ENCODE assay signal across 10 mouse cellular contexts in the genomic region with DNA sequence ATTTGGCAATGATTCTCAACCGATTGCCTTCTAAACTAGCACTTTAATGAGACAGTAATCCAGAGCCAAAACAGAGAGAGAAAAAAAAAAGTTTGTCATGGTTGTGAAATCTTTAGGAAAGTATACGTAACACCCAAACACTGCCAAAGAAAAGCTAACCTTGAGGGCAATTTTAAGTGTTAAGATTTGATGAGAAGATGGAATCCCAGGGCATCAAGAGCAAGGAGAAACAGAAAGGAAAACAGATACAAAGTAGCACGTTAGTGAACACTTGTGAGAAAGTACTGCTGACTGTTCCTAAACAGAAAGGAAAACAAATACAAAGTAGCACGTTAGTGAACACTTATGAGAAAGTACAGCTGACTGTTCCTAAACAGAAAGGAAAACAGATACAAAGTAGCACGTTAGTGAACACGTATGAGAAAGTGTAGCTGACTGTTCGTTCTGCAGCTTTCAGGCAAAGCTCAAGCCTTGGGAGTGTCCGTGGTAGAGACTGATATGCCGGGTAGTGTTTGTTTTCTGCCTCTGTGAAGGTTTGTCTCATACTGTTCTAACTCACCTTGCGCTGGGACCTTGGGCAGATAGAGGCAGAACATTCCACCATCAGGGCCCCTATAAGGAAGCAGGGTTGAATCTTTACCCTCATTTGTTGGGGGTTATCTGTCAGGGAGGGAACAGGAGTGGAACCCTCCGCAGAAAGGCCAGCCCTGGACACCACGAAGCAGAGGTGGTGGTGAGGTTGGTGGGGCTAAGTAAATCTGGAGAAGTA.
DNase-seq lines count a peak whose midpoint lies in the region; ATAC-seq lines count a peak whose summit lies in the region.
"Had no signal": no experiment of that assay in that cellular context is flagged by ENCODE, and none has a peak within 500 bp of the region (broad histone marks: within the 10 kb centered on the region; RNA-seq: fewer than 3 reads in every experiment).

No protein-coding gene starts in this region.

- peaks cover 6% of the 10 kb centered on the region; the same call in 1 of the 2 replicates for H3K4me1 ChIP-seq in heart, embryonic 12.5 days (replicated peaks)
- H3K4me1 ChIP-seq in kidney, embryonic 16.5 days (ENCODE audit: insufficient read depth, low read length): peaks cover 12% of the 10 kb centered on the region
- peaks cover 15% of the 10 kb centered on the region for H3K4me1 ChIP-seq in megakaryocyte, embryonic 14.5 days

- H3K4me3 ChIP-seq in heart, embryonic 12.5 days: peak overlapping the region; percentile 31
- H3K4me3 ChIP-seq in kidney, embryonic 16.5 days (ENCODE audit: low read length): peak overlapping the region; percentile 79
- peak overlapping the region; percentile 92 for H3K4me3 ChIP-seq in megakaryocyte, embryonic 14.5 days (replicated peaks)

- no peak for ATAC-seq in heart, embryonic 12.5 days (ENCODE audit: insufficient number of reproducible peaks, low FRiP score)
- no peak for ATAC-seq in kidney, embryonic 16.5 days (ENCODE audit: low FRiP score, low TSS enrichment)

- H3K4me2 ChIP-seq in heart, embryonic 12.5 days: peak overlapping the region; percentile 75
- H3K4me2 ChIP-seq in kidney, embryonic 16.5 days (replicated peaks; ENCODE audit: low read depth, low read length): peak overlapping the region; percentile 71

- no peaks in the 10 kb centered on the region for H3K36me3 ChIP-seq in heart, embryonic 12.5 days
- no peaks in the 10 kb centered on the region for H3K36me3 ChIP-seq in kidney, embryonic 16.5 days (ENCODE audit: insufficient read depth, low read length)
- H3K36me3 ChIP-seq in megakaryocyte, embryonic 14.5 days (replicated peaks; ENCODE audit: low read length): no peaks in the 10 kb centered on the region
- H3K36me3 ChIP-seq: G1E; midbrain, embryonic 12.5 days had no signal

- peak overlapping the region; percentile 56; the same call in 1 of the 2 replicates for H3K9ac ChIP-seq in heart, embryonic 12.5 days
- peak overlapping the region; percentile 43 for H3K9ac ChIP-seq in kidney, embryonic 16.5 days (replicated peaks; ENCODE audit: low read length)

- DNase-seq in gastrocnemius, adult 18-20 months (ENCODE audit: low spot score): peak; percentile 2
- DNase-seq in gastrocnemius, postnatal 4 days (ENCODE audit: low spot score in 2 of 2): no peak
- peak; percentile 29 to 84 for DNase-seq in adrenal gland, adult (ENCODE audit: inconsistent age in 2 of 2, low spot score in 1 of 2)
- DNase-seq in urinary bladder, postnatal 25 days (ENCODE audit: low spot score): peak; percentile 10
- DNase-seq in right cerebral cortex, adult 2 months (ENCODE audit: low spot score in 2 of 2): no peak

- 46% methylated on average over 12 of the region's 12 CpGs for WGBS in heart, embryonic 12.5 days
- WGBS in kidney, embryonic 16.5 days: 42% methylated on average over 12 of the region's 12 CpGs

- no peaks in the 10 kb centered on the region for H3K9me3 ChIP-seq in heart, embryonic 12.5 days (replicated peaks)
- H3K9me3 ChIP-seq in kidney, embryonic 16.5 days (ENCODE audit: low read length): no peaks in the 10 kb centered on the region
- no peaks in the 10 kb centered on the region for H3K9me3 ChIP-seq in megakaryocyte, embryonic 14.5 days
- H3K9me3 ChIP-seq: G1E; midbrain, embryonic 12.5 days had no signal

- H3K27ac ChIP-seq in heart, embryonic 12.5 days (ENCODE audit: poor library complexity, severe bottlenecking): peak overlapping the region; percentile 47; the same call in 1 of the 2 replicates
- H3K27ac ChIP-seq in kidney, embryonic 16.5 days (ENCODE audit: low read length): peak overlapping the region; percentile 59; the same call in 1 of the 2 replicates

- H3K27me3 ChIP-seq in heart, embryonic 12.5 days (replicated peaks): no peaks in the 10 kb centered on the region
- H3K27me3 ChIP-seq in kidney, embryonic 16.5 days (ENCODE audit: insufficient read depth, low read length): no peaks in the 10 kb centered on the region
- peaks cover 3% of the 10 kb centered on the region for H3K27me3 ChIP-seq in megakaryocyte, embryonic 14.5 days (replicated peaks)

Comparison
In these comparisons a context has a peak if more than half of its experiments do, and no peak if none do; other contexts are left out.
1. DNase-seq: peak in gastrocnemius, adult 18-20 months (single experiment), adrenal gland, adult (2 of 2) and urinary bladder, postnatal 25 days (single experiment); none in gastrocnemius, postnatal 4 days (0 of 2) and right cerebral cortex, adult 2 months (0 of 2).
2. H3K4me3 ChIP-seq: peak in every context shown above with its lines; median percentile 92 in megakaryocyte, embryonic 14.5 days; 79 in kidney, embryonic 16.5 days; 31 in heart, embryonic 12.5 days.